Mouse (Mus musculus) stomach, embryonic 16.5 days (tissue): ENCODE measurements at regions not wholly inside any gene's neighbourhood (a gene's known extent, or its start where the extent isn't known, plus 50 kb on each side); places are given as distances from the start of the nearest gene placed in this dataset.
A peak's percentile ranks its signal among the peaks of the same experiment; 100 is the strongest.
"Not testable (repeated sequence)": the region's sequence is repeated elsewhere in the genome, so short reads cannot be mapped to it uniquely, and the experiment has no call there.

ENCODE experiments used
- ATAC-seq: fragments of 200-750 bp; cut with Nextera tagmentation; 2 replicates; pipeline ENCODE4 v1.8.0; 2017; ENCODE audit warnings: moderate number of reproducible peaks, moderate TSS enrichment; ENCODE audit not compliant: insufficient read depth, low FRiP score
- H3K27ac ChIP-seq: fragments of 300-500 bp; sonication (generic); 2 replicates; pipeline ENCODE4 v1.5.1; 2014; ENCODE audit warnings: low read length
- H3K27me3 ChIP-seq: fragments of 300-500 bp; sonication (generic); 2 replicates; pipeline ENCODE4 v1.6.1; 2014; ENCODE audit warnings: low read length, control low read depth, mixed read lengths; ENCODE audit not compliant: control insufficient read depth, insufficient read depth
- H3K36me3 ChIP-seq: fragments of 300-500 bp; sonication (generic); 2 replicates; pipeline ENCODE4 v1.6.1; 2014; ENCODE audit warnings: low read length; ENCODE audit not compliant: control insufficient read depth, insufficient read depth
- H3K4me1 ChIP-seq: fragments of 300-500 bp; sonication (generic); 2 replicates; pipeline ENCODE4 v1.6.1; 2014; ENCODE audit warnings: low read length, control low read depth, mixed read lengths; ENCODE audit not compliant: control insufficient read depth, insufficient read depth
- H3K4me2 ChIP-seq: fragments of 300-500 bp; sonication (generic); 2 replicates; pipeline ENCODE4 v1.6.1; 2014; ENCODE audit warnings: low read depth, low read length, mixed read lengths
- H3K4me3 ChIP-seq: fragments of 300-500 bp; sonication (generic); replicated peaks from 2 replicates; pipeline ENCODE4 v1.5.1; 2014; ENCODE audit warnings: mild to moderate bottlenecking, low read length
- H3K9ac ChIP-seq: fragments of 300-500 bp; sonication (generic); 2 replicates; pipeline ENCODE4 v1.6.1; 2014; ENCODE audit warnings: low read length
- H3K9me3 ChIP-seq: fragments of 300-500 bp; sonication (generic); replicated peaks from 2 replicates; pipeline ENCODE4 v1.6.1; 2016; ENCODE audit warnings: low read length, control low read depth; ENCODE audit not compliant: control insufficient read depth
- WGBS: fragments of 180-500 bp; shearing (Covaris S2); extraction: QIAGEN DNeasy Blood & Tissue Kit; methylation state at CpG from one replicate; pipeline ENCODE4 v1.1.7; 2014; 5-methylcytosine and 5-hydroxymethylcytosine counted together

- not testable (repeated sequence) for ATAC-seq, H3K36me3 ChIP-seq, H3K4me1 ChIP-seq, H3K4me2 ChIP-seq, H3K9ac ChIP-seq, H3K27me3 ChIP-seq, H3K4me3 ChIP-seq, H3K27ac ChIP-seq, H3K9me3 ChIP-seq
- WGBS, result 22% methylated on average over 6 of the region's 6 CpGs
Observed at GRCm38 (mm10) chr11:12913401-12913800, 448.6 kb upstream of the Cobl start.

- 44% methylated on average over 1 of the region's 1 CpGs for WGBS
- peak; percentile 47; the same call in 1 of the 2 replicates for ATAC-seq
- H3K27ac ChIP-seq, result no peak overlapping the region
Observed at GRCm38 (mm10) chr11:12873712-12874111, 409.0 kb upstream of the Cobl start.

GRCm38 (mm10) chr11:12872802-12873201 is 408.0 kb upstream of the Cobl start:
- peak; percentile 79; the same call in 1 of the 2 replicates for ATAC-seq
- H3K9me3 ChIP-seq, result no peaks in the 10 kb centered on the region
- WGBS, result 57% methylated on average over 2 of the region's 2 CpGs

More at GRCm38 (mm10) chr11:12873712-12874111, 409.0 kb upstream of the Cobl start:
- Histone ChIP-seq H3K4me3 (no peak overlapping the region), H3K4me2 (no peak overlapping the region), H3K4me1 (no peaks in the 10 kb centered on the region), H3K36me3 (no peaks in the 10 kb centered on the region), H3K9ac (no peak overlapping the region), H3K27me3 (no peaks in the 10 kb centered on the region), H3K9me3 (no peaks in the 10 kb centered on the region)

GRCm38 (mm10) chr11:12872399-12872798 is 407.6 kb upstream of the Cobl start:
- no peak for ATAC-seq
- H3K27ac ChIP-seq, result no peak overlapping the region
- no peaks in the 10 kb centered on the region for H3K36me3 ChIP-seq
- no peaks in the 10 kb centered on the region for H3K9me3 ChIP-seq
- H3K4me3 ChIP-seq, result no peak overlapping the region
- 32% methylated on average over 1 of the region's 1 CpGs for WGBS
- H3K9ac ChIP-seq, result no peak overlapping the region
- H3K4me1 ChIP-seq, result no peaks in the 10 kb centered on the region
- no peak overlapping the region for H3K4me2 ChIP-seq
- no peaks in the 10 kb centered on the region for H3K27me3 ChIP-seq

More at GRCm38 (mm10) chr11:12872802-12873201, 408.0 kb upstream of the Cobl start:
- no peaks in the 10 kb centered on the region for H3K36me3 ChIP-seq
- H3K27ac ChIP-seq, result no peak overlapping the region
- no peak overlapping the region for H3K9ac ChIP-seq
- H3K4me1 ChIP-seq, result no peaks in the 10 kb centered on the region
- no peak overlapping the region for H3K4me2 ChIP-seq
- H3K27me3 ChIP-seq, result no peaks in the 10 kb centered on the region
- H3K4me3 ChIP-seq, result no peak overlapping the region

GRCm38 (mm10) chr11:12867541-12867940 is 402.8 kb upstream of the Cobl start:
- no peak for ATAC-seq
- Histone ChIP-seq H3K4me3 (no peak overlapping the region), H3K27ac (no peak overlapping the region), H3K4me2 (no peak overlapping the region), H3K36me3 (no peaks in the 10 kb centered on the region), H3K27me3 (no peaks in the 10 kb centered on the region), H3K9ac (no peak overlapping the region), H3K9me3 (no peaks in the 10 kb centered on the region), H3K4me1 (no peaks in the 10 kb centered on the region)

GRCm38 (mm10) chr11:12865034-12865620 is 400.4 kb upstream of the Cobl start:
- Histone ChIP-seq H3K4me2 (no peak overlapping the region), H3K27ac (no peak overlapping the region), H3K9me3 (no peaks in the 10 kb centered on the region), H3K4me3 (no peak overlapping the region), H3K36me3 (no peaks in the 10 kb centered on the region), H3K4me1 (no peaks in the 10 kb centered on the region), H3K9ac (no peak overlapping the region), H3K27me3 (no peaks in the 10 kb centered on the region)
- ATAC-seq, result no peak
- 73% methylated on average over 2 of the region's 2 CpGs for WGBS

- peak; percentile 33; the same call in 1 of the 2 replicates for ATAC-seq
- no peaks in the 10 kb centered on the region for H3K4me1 ChIP-seq
- no peaks in the 10 kb centered on the region for H3K27me3 ChIP-seq
- no peak overlapping the region for H3K4me3 ChIP-seq
- no peaks in the 10 kb centered on the region for H3K9me3 ChIP-seq
- H3K36me3 ChIP-seq, result no peaks in the 10 kb centered on the region
- H3K9ac ChIP-seq, result no peak overlapping the region
- 67% methylated on average over 1 of the region's 1 CpGs for WGBS
- no peak overlapping the region for H3K27ac ChIP-seq
- no peak overlapping the region for H3K4me2 ChIP-seq
Observed at GRCm38 (mm10) chr11:12859344-12859930, 394.7 kb upstream of the Cobl start.

- Histone ChIP-seq H3K27me3 (no peaks in the 10 kb centered on the region), H3K27ac (no peak overlapping the region), H3K9me3 (no peaks in the 10 kb centered on the region), H3K4me1 (no peaks in the 10 kb centered on the region), H3K9ac (no peak overlapping the region), H3K4me3 (no peak overlapping the region), H3K36me3 (no peaks in the 10 kb centered on the region), H3K4me2 (no peak overlapping the region)
- peak; percentile 33; the same call in 1 of the 2 replicates for ATAC-seq
- WGBS, result 80% methylated on average over 2 of the region's 2 CpGs
Observed at GRCm38 (mm10) chr11:12858274-12858884, 393.6 kb upstream of the Cobl start.

GRCm38 (mm10) chr11:12857358-12858199 is 392.8 kb upstream of the Cobl start:
- Histone ChIP-seq H3K4me3 (no peak overlapping the region), H3K27me3 (no peaks in the 10 kb centered on the region), H3K9ac (no peak overlapping the region), H3K9me3 (no peaks in the 10 kb centered on the region), H3K4me1 (no peaks in the 10 kb centered on the region), H3K4me2 (no peak overlapping the region), H3K36me3 (no peaks in the 10 kb centered on the region), H3K27ac (no peak overlapping the region)
- ATAC-seq, result no peak
- 77% methylated on average over 6 of the region's 6 CpGs for WGBS
